Mouse (Mus musculus) ZHBTc4 (cell line): ENCODE data around the gene Robo1.
A peak's percentile ranks its signal among the peaks of the same experiment; 100 is the strongest.
"Not testable (repeated sequence)": the region's sequence is repeated elsewhere in the genome, so short reads cannot be mapped to it uniquely, and the experiment has no call there.

Experiments used
- DNase-seq: peaks from one replicate; pipeline ENCODE4 v3.0.0-alpha.2; 2011; ENCODE audit warnings: low read depth, low spot score

Robo1 gene

DNA sequence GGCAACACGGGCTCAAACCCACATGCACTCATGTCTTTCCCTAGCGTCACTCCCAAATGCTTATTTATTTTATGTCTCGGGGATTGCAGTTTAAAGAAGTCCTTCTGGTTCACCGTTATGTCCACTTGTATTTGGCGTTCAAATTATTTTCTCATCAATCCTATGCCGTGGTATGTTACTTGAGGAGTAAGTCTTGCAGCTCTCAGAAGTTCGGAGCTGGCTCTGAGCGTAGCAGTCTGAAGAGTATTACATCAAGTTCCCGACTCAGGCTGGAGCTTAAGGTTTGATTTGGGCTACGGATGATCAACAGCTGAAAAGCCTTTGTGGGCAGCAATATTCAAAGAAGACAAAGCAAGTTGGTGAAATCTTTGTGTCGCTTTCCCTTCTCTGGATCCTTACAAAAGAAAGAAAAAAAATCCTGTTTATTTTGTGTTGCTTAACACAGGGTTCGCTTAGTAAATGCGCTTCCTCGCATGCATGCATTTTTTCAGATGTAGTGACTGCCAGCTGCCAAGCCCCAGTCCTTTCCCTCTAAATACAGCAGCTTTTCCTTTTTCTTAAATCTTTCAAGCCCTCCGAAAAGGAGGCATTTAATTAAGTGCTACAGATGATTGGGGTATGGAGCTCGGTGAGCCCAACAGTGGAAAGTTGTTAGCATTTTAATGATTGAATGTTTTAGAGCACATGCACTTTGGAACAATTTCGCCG lies 136.5 kb downstream of the Robo1 start:
- DNase-seq, result no peak

DNA sequence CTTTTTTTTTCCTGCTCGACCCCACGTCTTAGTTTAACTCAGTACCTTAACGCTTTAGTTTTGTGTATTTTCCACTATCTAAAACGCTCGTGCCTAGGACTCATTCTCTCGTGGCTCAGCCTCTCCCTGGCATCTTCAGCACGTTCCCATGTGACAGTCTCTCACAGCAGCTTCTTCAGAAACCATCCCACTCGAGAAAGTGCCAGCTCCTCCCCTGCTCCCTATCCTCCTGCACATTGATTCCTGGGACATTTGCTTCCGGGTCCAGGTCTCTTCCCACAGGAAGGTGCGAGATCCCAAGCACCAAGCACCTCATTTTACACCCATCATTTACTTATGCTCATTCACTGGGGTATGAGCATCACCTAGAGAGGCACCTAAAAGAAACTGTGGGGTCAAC lies 150.0 kb downstream of the Robo1 start:
- DNase-seq, result no peak

GRCm38 (mm10) chr16:72458576-72458975 lies 150.5 kb downstream of the Robo1 start:
- DNase-seq, result no peak

DNA sequence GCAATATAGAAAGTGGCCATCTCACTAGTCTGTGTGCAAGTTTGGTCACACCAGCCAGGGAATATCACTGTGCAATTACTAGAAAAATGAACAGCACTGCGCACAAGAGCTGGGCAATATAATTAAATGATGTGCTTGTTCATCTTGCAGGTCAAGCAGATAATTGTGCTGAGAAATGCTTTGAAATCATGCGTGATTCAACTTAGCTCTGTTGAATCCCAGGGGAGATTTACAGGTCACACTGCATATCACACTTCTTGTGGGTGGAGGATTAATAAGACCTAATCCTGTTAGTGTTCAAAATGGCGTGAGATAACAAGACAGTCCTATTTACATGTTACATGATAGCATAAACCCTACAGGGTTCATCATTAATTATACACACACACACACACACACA lies 157.6 kb downstream of the Robo1 start:
- no peak for DNase-seq

- DNase-seq, result no peak
Measured at GRCm38 (mm10) chr16:72470037-72470673, 162.0 kb downstream of the Robo1 start.

DNA sequence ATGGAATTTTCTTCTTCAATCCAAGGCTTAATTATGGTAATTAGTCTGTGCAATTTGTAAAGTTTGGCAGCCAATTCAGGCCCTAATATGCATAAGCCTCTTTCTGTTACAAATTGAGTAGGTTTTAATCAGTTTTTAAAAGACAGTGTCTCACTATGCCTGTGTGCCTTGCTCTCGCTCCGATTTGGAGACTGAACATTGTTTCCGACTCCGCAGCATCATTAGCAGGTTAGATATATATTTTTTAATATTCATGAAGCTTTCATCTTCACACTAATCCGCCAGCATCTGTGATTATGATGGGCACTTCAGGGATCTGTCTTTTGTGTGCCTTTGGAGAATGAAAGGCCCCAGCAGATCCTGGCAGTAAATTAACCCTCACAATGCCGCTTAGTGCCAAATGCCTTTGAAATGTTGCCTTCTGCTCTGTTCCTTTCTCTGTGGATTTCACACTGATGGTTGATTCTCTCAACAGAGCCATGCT lies 202.7 kb downstream of the Robo1 start:
- no peak for DNase-seq

DNA sequence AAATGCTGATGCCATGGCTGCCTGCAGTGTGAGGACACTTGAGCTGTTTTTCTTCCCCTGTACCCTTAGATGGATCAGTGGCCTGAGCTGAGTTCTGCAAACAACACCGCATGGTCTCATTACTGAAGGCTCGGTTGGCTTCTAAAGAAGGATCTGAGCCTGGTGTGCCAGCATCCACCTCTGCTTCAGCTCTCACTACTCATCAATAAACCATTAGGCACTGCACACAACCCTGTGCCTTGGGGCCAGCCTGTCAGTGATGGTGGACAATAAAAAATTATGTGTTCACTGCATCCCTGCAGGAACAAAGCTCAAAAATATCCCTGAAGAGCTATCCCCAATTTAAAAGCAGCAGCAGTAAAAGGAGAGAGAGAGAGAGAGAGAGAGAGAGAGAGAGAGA lies 223.2 kb downstream of the Robo1 start:
- no peak for DNase-seq

DNA sequence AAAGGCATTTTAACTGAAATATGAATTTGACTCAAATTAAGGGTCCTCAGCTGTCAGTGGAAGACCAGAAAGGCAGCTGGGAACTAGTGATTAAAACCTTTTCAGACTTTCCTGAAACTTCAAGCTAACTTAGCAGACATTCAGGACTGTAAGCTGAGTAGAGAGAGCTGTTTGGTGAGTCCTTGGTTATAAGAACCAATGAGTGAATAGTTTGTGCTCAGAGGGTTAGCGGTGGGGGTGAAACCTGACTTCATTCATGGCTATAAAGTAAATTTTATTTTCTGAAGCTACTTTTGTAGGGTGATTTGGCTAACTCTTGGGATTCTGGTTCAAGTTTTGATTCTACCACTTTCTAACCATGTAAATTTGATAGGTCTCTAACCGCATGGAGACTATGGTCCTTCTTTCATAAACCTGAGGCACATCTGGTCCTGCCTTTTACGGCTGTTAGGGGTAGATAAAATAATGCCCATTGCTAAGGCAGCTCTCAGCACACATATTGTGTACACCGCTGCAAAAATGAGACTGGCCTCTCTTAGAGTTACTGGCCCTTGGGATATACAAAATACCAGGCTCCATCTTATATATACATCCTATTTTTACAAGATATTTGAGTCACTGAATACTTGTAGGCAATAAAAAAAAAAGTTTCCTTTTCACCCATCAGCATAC lies 225.9 kb downstream of the Robo1 start:
- no peak for DNase-seq

- DNase-seq, result no peak
Measured at GRCm38 (mm10) chr16:72538171-72538570, 230.1 kb downstream of the Robo1 start.

- no peak for DNase-seq
Measured at GRCm38 (mm10) chr16:72543928-72544327, 235.8 kb downstream of the Robo1 start.

DNA sequence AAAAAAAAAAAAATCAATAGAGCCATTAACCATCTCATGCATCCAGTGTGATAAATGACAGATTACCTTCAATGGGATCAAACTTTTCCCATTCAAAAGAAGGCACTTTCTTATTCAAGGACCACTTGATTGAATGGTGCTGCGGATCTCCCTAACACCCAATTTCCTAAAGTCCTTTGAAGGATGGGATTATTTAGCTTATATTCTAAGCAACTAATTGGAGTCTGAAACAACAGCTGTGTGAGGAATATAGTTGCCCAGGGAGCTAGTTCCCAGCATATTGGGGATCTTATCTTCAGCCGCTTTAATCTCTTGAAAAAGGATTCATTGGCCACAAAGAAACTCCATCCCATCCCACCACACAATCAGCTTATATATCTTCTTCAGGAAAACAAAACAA lies 236.8 kb downstream of the Robo1 start:
- DNase-seq, result no peak

DNA sequence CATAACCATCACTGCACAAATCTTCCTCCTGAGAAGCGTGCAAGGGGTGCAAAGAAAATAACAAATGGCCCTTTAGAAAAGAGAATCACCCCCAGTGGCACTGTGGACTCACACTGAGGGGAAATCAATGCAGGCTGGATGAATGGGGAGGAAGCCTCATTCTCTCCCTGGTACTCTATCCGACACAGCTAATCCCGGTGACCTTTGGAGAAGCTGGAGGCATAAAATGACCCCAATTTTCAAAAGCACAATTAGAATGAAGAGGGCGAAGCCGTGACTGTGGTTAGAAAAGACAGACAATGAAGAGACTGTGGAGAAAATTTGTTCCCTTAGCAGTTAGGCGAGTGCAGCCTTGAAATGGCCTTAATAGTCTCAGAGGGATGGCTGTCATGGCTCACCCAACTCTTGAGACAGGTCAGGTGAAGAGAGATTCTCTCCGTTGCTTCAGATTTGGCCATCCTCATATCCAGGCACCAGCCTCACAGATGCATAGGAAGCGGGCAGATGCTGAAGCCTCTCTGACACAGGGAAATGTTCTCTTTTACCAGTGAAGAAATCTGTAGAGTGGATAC lies 243.7 kb downstream of the Robo1 start:
- no peak for DNase-seq

- no peak for DNase-seq
Measured at GRCm38 (mm10) chr16:72553713-72554112, 245.6 kb downstream of the Robo1 start.

GRCm38 (mm10) chr16:72562149-72562548 lies 254.0 kb downstream of the Robo1 start:
- DNase-seq, result not testable (repeated sequence)

DNA sequence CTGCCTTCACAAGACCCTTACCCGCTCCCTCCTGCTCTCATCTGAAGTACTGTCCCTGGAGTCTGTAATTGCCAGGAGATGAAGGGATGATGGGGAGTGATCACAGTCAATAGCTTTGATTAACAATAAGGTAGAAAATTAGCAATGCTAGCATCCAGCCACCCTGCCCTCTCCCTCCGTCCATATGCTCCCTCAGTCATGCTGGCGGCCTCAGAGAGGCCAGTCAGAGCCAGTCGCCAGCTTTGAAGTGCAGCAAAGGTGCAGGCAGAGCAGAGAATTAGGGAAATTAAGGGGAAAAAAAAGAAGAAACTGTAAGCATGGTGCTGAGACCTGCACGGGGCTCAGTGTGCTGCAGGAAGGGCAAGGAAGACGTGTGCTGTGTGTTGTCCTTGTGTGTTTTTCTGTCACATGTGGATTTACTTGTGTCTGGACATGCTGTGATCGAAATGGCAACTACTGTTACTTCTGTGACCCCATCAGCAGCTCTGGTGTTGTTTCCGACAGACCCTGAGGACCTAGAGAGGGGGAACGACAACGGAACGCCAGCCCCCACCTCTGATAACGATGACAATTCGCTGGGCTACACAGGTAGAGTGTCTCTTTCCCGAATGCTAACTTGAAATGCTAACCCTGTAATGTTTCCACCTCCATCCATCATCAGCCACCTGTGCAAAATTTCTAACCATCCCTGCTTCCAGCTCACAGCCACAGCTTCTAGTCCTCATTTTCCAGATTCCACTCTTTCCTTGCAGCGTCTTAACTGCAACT lies 255.3 kb downstream of the Robo1 start:
- peak; percentile 9 for DNase-seq

GRCm38 (mm10) chr16:72575171-72575570 lies 267.1 kb downstream of the Robo1 start:
- no peak for DNase-seq

- no peak for DNase-seq
Measured at GRCm38 (mm10) chr16:72576956-72577355, 268.9 kb downstream of the Robo1 start.

- DNase-seq, result no peak
Measured at GRCm38 (mm10) chr16:72584454-72585159, 276.5 kb downstream of the Robo1 start.

- DNase-seq, result no peak
Measured at GRCm38 (mm10) chr16:72585160-72585813, 277.2 kb downstream of the Robo1 start.

GRCm38 (mm10) chr16:72587376-72588072 lies 279.4 kb downstream of the Robo1 start:
- DNase-seq, result no peak
